Mouse (Mus musculus) brain, embryonic 14.5 days (tissue): ENCODE results near the gene Anapc1.

ENCODE experiments used
- CTCF ChIP-seq: fragments of 200-500 bp; IDR thresholded peaks from 2 replicates; pipeline ENCODE4 v1.5.1; 2012; ENCODE audit warnings: inconsistent platforms, mild to moderate bottlenecking, moderate library complexity, borderline replicate concordance; ENCODE audit not compliant: insufficient read depth, insufficient read length; ENCODE audit errors: extremely low read depth
- POLR2A ChIP-seq: fragments of 200-500 bp; IDR thresholded peaks from 2 replicates; pipeline ENCODE4 v1.6.1; 2012; ENCODE audit warnings: mild to moderate bottlenecking, inconsistent platforms, borderline replicate concordance; ENCODE audit not compliant: poor library complexity, insufficient read depth, insufficient read length, severe bottlenecking; ENCODE audit errors: extremely low read depth

GRCm38 (mm10) chr2:128698693-128699181 is 11.5 kb upstream of the Anapc1 start, which contains the start of gene Mertk:
- TF ChIP-seq CTCF (no peak), POLR2A (peak; percentile 27; the same call in 1 of the 2 replicates)
